Mouse (Mus musculus) G1E-ER4 (cell line): ENCODE data around the gene Rsph9. TPM values are rescaled to one million over a fixed set of nuclear protein-coding genes. Genes with fewer than 3 reads are reported as not detected.

Experiments
- GATA1 ChIP-seq: IDR thresholded peaks from one replicate; pipeline ENCODE4 v1.8.0; 2012; ENCODE audit warnings: low read length, inconsistent platforms
- polyA plus RNA-seq: library from polyadenylated mRNA; stranded (reverse); fragments of >175 nt; gene quantifications from 2 replicates; pipeline ENCODE4 v1.2.3, GENCODE M21; 2012

The Rsph9 gene
- polyA plus RNA-seq: 0.08 TPM in 1 of 2 replicates, not detected in the other

GRCm38 (mm10) chr17:46143578-46144423 is at the start of gene Rsph9:
Rsph9 (minus strand) TSS chr17:46144216.
- no peak for TF ChIP-seq GATA1

- TF ChIP-seq GATA1: no peak
Observed at GRCm38 (mm10) chr17:46188829-46189228, 44.8 kb upstream of the Rsph9 start.

GRCm38 (mm10) chr17:46182273-46182672 is 38.3 kb upstream of the Rsph9 start:
- TF ChIP-seq GATA1: no peak

- no peak for TF ChIP-seq GATA1
Observed at GRCm38 (mm10) chr17:46170538-46170937, 26.5 kb upstream of the Rsph9 start.

- TF ChIP-seq GATA1: no peak
Observed at GRCm38 (mm10) chr17:46168768-46169167, 24.8 kb upstream of the Rsph9 start.

GRCm38 (mm10) chr17:46168318-46168717 is 24.3 kb upstream of the Rsph9 start:
- no peak for TF ChIP-seq GATA1

GRCm38 (mm10) chr17:46167014-46167413 is 23.0 kb upstream of the Rsph9 start:
- no peak for TF ChIP-seq GATA1

GRCm38 (mm10) chr17:46166270-46166669 is 22.3 kb upstream of the Rsph9 start:
- TF ChIP-seq GATA1: no peak

- no peak for TF ChIP-seq GATA1
Observed at GRCm38 (mm10) chr17:46165460-46165859, 21.4 kb upstream of the Rsph9 start.

- no peak for TF ChIP-seq GATA1
Observed at GRCm38 (mm10) chr17:46164791-46165190, 20.8 kb upstream of the Rsph9 start.

GRCm38 (mm10) chr17:46164301-46164700 is 20.3 kb upstream of the Rsph9 start:
- TF ChIP-seq GATA1: no peak

GRCm38 (mm10) chr17:46162951-46163421 is 19.0 kb upstream of the Rsph9 start:
- no peak for TF ChIP-seq GATA1

GRCm38 (mm10) chr17:46162551-46162950 is 18.5 kb upstream of the Rsph9 start:
- no peak for TF ChIP-seq GATA1

- TF ChIP-seq GATA1: no peak
Observed at GRCm38 (mm10) chr17:46161710-46162109, 17.7 kb upstream of the Rsph9 start.

GRCm38 (mm10) chr17:46161179-46161578 is 17.2 kb upstream of the Rsph9 start:
- no peak for TF ChIP-seq GATA1

GRCm38 (mm10) chr17:46160686-46161085 is 16.7 kb upstream of the Rsph9 start, which contains the start of gene Gtpbp2:
Gtpbp2 (plus strand) TSS chr17:46161032.
- no peak for TF ChIP-seq GATA1

GRCm38 (mm10) chr17:46160090-46160662 is 16.2 kb upstream of the Rsph9 start:
- no peak for TF ChIP-seq GATA1
